Mouse (Mus musculus) spleen, postnatal 14 days (tissue): ENCODE measurements around the gene Fgf10.

Source experiments
- DNase-seq, 2 experiments: peaks; one replicate each; pipeline ENCODE4 v3.0.0; 2021 to 2022; ENCODE audit warnings: low spot score in 2 of 2

Gene Fgf10

GRCm38 (mm10) chr13:118669491-118669890 lies at the start of gene Fgf10:
Gene Fgf10, plus strand, starts transcription at chr13:118669791.
- DNase-seq, result no peak

- no peak for DNase-seq
Observed at GRCm38 (mm10) chr13:118629661-118630428, 39.7 kb upstream of the Fgf10 start.

GRCm38 (mm10) chr13:118631500-118631899 lies 38.1 kb upstream of the Fgf10 start:
- no peak for DNase-seq

GRCm38 (mm10) chr13:118636047-118636446 lies 33.5 kb upstream of the Fgf10 start:
- no peak for DNase-seq

GRCm38 (mm10) chr13:118642585-118642984 lies 27.0 kb upstream of the Fgf10 start:
- no peak for DNase-seq

GRCm38 (mm10) chr13:118643138-118643537 lies 26.5 kb upstream of the Fgf10 start:
- DNase-seq, result no peak

GRCm38 (mm10) chr13:118656991-118657390 lies 12.6 kb upstream of the Fgf10 start:
- no peak for DNase-seq

- no peak for DNase-seq
Observed at GRCm38 (mm10) chr13:118658031-118658430, 11.6 kb upstream of the Fgf10 start.

GRCm38 (mm10) chr13:118658608-118659326 lies 10.8 kb upstream of the Fgf10 start:
- DNase-seq, result no peak

GRCm38 (mm10) chr13:118661664-118662063 lies 7.9 kb upstream of the Fgf10 start:
- no peak for DNase-seq

GRCm38 (mm10) chr13:118664901-118665300 lies 4.7 kb upstream of the Fgf10 start:
- DNase-seq, result no peak

GRCm38 (mm10) chr13:118679228-118679627 lies 9.6 kb downstream of the Fgf10 start:
- DNase-seq, result no peak

- no peak for DNase-seq
Observed at GRCm38 (mm10) chr13:118693049-118693448, 23.5 kb downstream of the Fgf10 start.

- no peak for DNase-seq
Observed at GRCm38 (mm10) chr13:118695103-118695502, 25.5 kb downstream of the Fgf10 start.

- DNase-seq, result no peak
Observed at GRCm38 (mm10) chr13:118703727-118704126, 34.1 kb downstream of the Fgf10 start.

- DNase-seq, result no peak
Observed at GRCm38 (mm10) chr13:118705716-118706115, 36.1 kb downstream of the Fgf10 start.

- no peak for DNase-seq
Observed at GRCm38 (mm10) chr13:118709912-118710311, 40.3 kb downstream of the Fgf10 start.

- DNase-seq, result no peak
Observed at GRCm38 (mm10) chr13:118713626-118714150, 44.1 kb downstream of the Fgf10 start.

- no peak for DNase-seq
Observed at GRCm38 (mm10) chr13:118714284-118715065, 44.9 kb downstream of the Fgf10 start.

- no peak for DNase-seq
Observed at GRCm38 (mm10) chr13:118715066-118716018, 45.8 kb downstream of the Fgf10 start.

GRCm38 (mm10) chr13:118716265-118716664 lies 46.7 kb downstream of the Fgf10 start:
- no peak for DNase-seq
